Mouse (Mus musculus) E14TG2a.4 (cell line): ENCODE measurements at regions not wholly inside any gene's neighbourhood (a gene's known extent, or its start where the extent isn't known, plus 50 kb on each side); places are given as distances from the start of the nearest gene placed in this dataset.

ENCODE experiments used
- CTCF ChIP-seq: conservative IDR thresholded peaks from 2 replicates; pipeline ENCODE4 v1.5.1; 2014; ENCODE audit warnings: low read length
- NANOG ChIP-seq: IDR thresholded peaks from 2 replicates; pipeline ENCODE4 v1.6.1; 2014; ENCODE audit warnings: borderline replicate concordance, low read length, mixed read lengths
- POU5F1 ChIP-seq: IDR thresholded peaks from 2 replicates; pipeline ENCODE4 v1.6.1; 2014; ENCODE audit warnings: low read length, borderline replicate concordance

GRCm38 (mm10) chr4:71229796-71230496 is 527.8 kb downstream of the Gm11232 start:
- TF ChIP-seq CTCF (no peak), POU5F1 (no peak), NANOG (no peak)
